Mouse (Mus musculus): Measurements from ENCODE around the gene Ltbp2. TPM values are rescaled to one million over a fixed set of nuclear protein-coding genes. Genes with fewer than 3 reads are reported as not detected.
A peak's percentile ranks its signal among the peaks of the same experiment; 100 is the strongest.

The Ltbp2 gene
- polyA plus RNA-seq, 1 experiment from 2014 or later = 0.17 TPM

DNA sequence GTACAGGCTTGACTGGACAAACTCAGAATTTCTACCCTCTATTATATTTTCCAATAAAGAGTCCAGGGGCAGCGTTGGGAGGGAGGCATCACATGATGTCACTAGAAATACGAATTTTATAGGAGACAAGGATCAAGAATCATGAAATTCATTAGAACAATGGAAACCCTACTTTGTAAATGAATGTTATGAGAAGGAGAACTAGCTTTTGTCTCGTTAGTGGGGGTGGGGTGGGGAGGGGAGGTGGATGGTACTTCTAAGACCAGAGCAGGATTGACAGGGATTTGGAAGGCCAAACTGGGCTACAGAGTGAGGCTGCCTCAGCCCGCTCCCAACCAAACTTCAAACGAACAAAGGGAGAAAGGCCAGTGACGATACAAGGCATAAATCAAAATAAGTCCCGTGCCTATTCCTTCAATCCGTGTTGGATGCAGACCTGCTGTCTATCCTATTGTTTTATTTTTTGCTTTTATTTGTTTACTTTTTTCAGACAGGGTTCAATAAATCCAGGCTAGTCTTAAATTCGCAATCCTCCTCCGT lies 104.3 kb downstream of the Ltbp2 start:
- no peaks in the 10 kb centered on the region for H3K27me3 ChIP-seq (ENCODE audit: control insufficient read depth, insufficient read depth, low read length)
- peak overlapping the region; percentile 78 for H3K4me3 ChIP-seq (ENCODE audit: low read depth, low read length)
- DNase-seq (ENCODE audit: low spot score) (peak; percentile 48), ATAC-seq (ENCODE audit: insufficient read depth, low FRiP score, low TSS enrichment) (no peak)
- WGBS = 7% methylated on average over 10 of the region's 10 CpGs
- peak overlapping the region; percentile 85 for H3K9ac ChIP-seq (ENCODE audit: low read length)
- peak overlapping the region; percentile 84 for H3K27ac ChIP-seq (ENCODE audit: low read depth, low read length)
- peaks cover 3% of the 10 kb centered on the region for H3K36me3 ChIP-seq (ENCODE audit: control insufficient read depth, insufficient read depth, low read length)
- no peaks in the 10 kb centered on the region for H3K9me3 ChIP-seq (ENCODE audit: control insufficient read depth, low read length)
- H3K4me2 ChIP-seq (ENCODE audit: low read depth) = peak overlapping the region; percentile 66
- peaks cover 17% of the 10 kb centered on the region for H3K4me1 ChIP-seq (ENCODE audit: control insufficient read depth, insufficient read depth, low read length)

DNA sequence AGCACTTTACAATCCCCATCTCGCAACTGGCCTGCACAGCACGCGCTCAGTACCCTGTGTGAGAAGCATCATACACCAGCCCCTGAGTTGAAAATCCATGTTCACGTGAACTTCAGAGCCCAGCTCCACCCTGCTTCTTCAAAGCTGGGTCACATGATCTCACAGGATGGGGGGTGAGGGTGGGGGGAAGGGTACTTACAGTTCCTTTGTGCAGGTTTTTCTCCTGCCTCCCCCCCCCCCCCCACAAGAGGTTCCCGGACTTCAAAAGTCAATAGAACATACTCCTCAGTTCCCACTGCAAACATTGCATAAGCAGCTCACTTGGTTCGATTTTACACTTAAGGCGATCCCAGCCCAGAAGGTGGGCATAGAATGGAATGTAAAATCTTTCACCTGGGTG lies 106.7 kb downstream of the Ltbp2 start:
- H3K27me3 ChIP-seq (ENCODE audit: control insufficient read depth, insufficient read depth, low read length) = no peaks in the 10 kb centered on the region
- H3K27ac ChIP-seq (ENCODE audit: low read depth, low read length) = no peak overlapping the region
- WGBS = 90% methylated on average over 7 of the region's 7 CpGs
- no peak overlapping the region for H3K9ac ChIP-seq (ENCODE audit: low read length)
- ATAC-seq (ENCODE audit: insufficient read depth, low FRiP score, low TSS enrichment) (no peak), DNase-seq (ENCODE audit: low spot score) (no peak)
- H3K4me3 ChIP-seq (ENCODE audit: low read depth, low read length) = no peak overlapping the region
- H3K4me1 ChIP-seq (ENCODE audit: control insufficient read depth, insufficient read depth, low read length) = peaks cover 17% of the 10 kb centered on the region
- H3K4me2 ChIP-seq (ENCODE audit: low read depth) = no peak overlapping the region
- no peaks in the 10 kb centered on the region for H3K9me3 ChIP-seq (ENCODE audit: control insufficient read depth, low read length)
- H3K36me3 ChIP-seq (ENCODE audit: control insufficient read depth, insufficient read depth, low read length) = peaks cover 5% of the 10 kb centered on the region

DNA sequence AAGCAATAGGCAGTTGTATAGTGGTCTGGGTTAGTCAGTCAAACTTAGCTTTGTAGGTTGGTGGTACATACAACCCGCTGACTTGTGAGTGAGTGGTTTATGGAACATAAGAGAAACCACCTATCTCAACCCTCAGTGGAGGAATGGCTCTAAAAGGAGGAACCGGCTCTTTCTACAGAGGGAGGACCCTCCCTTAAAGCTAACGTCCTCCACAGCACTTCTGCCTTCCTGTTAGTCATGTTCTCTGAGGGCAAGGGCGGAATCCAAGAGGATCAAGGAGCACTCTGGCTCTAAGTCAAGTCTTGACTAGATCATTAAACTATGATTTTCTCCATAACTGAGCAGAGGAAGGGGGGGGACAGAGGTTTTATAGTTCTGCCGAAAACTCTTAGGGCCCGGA lies 108.8 kb downstream of the Ltbp2 start:
- no peak overlapping the region for H3K4me2 ChIP-seq (ENCODE audit: low read depth)
- H3K4me1 ChIP-seq (ENCODE audit: control insufficient read depth, insufficient read depth, low read length) = peaks cover 10% of the 10 kb centered on the region
- H3K27ac ChIP-seq (ENCODE audit: low read depth, low read length) = no peak overlapping the region
- whole genome bisulfite sequencing = 96% methylated on average over 6 of the region's 6 CpGs
- H3K36me3 ChIP-seq (ENCODE audit: control insufficient read depth, insufficient read depth, low read length) = peaks cover 13% of the 10 kb centered on the region
- H3K9ac ChIP-seq (ENCODE audit: low read length) = no peak overlapping the region
- DNase-seq (ENCODE audit: low spot score) = no peak
- H3K4me3 ChIP-seq (ENCODE audit: low read depth, low read length) = no peak overlapping the region
- ATAC-seq (ENCODE audit: insufficient read depth, low FRiP score, low TSS enrichment) = no peak
- no peaks in the 10 kb centered on the region for H3K9me3 ChIP-seq (ENCODE audit: control insufficient read depth, low read length)
- H3K27me3 ChIP-seq (ENCODE audit: control insufficient read depth, insufficient read depth, low read length) = no peaks in the 10 kb centered on the region

DNA sequence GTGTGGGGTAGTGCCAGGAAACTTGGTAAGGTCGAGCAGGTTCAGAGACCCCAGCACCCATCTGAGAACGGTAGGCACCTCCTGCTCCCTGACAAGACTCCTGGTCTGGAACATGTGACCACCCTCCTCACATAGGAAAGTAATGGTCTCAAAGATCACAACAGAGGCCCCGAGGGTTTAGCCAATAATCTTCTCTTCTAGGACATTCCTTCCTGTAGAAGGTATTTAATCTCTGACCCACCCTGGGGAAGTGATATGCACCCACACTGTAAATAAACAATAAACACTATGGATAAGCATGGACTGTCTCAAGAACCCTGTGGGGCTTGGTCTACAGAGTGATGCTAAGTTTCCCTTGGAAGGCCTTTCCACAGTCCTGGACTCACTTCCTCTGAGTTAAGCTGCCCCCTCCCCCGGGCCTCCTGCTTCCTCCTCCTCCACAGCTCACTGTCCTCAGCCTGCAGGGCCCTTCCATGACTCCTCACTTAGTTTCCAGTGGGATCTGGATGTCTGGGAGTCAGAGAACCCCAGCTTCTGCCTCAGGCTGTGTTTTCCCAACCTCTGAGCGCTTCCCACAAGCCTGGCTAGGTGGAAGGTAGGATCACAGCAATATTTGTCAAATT lies 110.1 kb downstream of the Ltbp2 start:
- Histone ChIP-seq H3K27ac (ENCODE audit: low read depth, low read length) (no peak overlapping the region), H3K9ac (ENCODE audit: low read length) (no peak overlapping the region), H3K4me2 (ENCODE audit: low read depth) (no peak overlapping the region), H3K27me3 (ENCODE audit: control insufficient read depth, insufficient read depth, low read length) (no peaks in the 10 kb centered on the region), H3K4me1 (ENCODE audit: control insufficient read depth, insufficient read depth, low read length) (peaks cover 4% of the 10 kb centered on the region; the same call in 1 of the 2 replicates), H3K36me3 (ENCODE audit: control insufficient read depth, insufficient read depth, low read length) (peaks cover 13% of the 10 kb centered on the region), H3K4me3 (ENCODE audit: low read depth, low read length) (no peak overlapping the region), H3K9me3 (ENCODE audit: control insufficient read depth, low read length) (no peaks in the 10 kb centered on the region)
- DNase-seq (ENCODE audit: low spot score) (no peak), ATAC-seq (ENCODE audit: insufficient read depth, low FRiP score, low TSS enrichment) (no peak)
- 82% methylated on average over 5 of the region's 5 CpGs for WGBS

DNA sequence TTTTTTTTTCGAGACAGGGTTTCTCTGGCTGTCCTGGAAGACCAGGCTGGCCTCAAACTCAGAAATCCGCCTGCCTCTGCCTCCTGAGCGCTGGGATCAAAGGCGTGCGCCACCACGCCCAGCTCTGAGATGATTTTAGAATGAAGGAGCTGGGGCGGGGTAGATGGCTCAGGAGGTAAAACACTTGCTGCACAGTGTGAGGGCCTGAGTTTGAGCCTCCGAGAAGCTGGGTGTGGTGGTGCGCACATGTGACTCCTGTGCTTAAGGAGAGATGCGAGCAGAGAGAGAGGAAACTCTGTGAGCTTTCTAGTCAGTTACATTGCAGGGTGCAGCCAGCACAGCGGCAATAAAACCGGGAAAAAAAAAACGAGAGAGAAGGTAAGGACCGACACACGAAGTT lies 110.8 kb downstream of the Ltbp2 start:
- H3K27ac ChIP-seq (ENCODE audit: low read depth, low read length) = no peak overlapping the region
- H3K36me3 ChIP-seq (ENCODE audit: control insufficient read depth, insufficient read depth, low read length) = peaks cover 13% of the 10 kb centered on the region
- no peaks in the 10 kb centered on the region for H3K4me1 ChIP-seq (ENCODE audit: control insufficient read depth, insufficient read depth, low read length)
- H3K9me3 ChIP-seq (ENCODE audit: control insufficient read depth, low read length) = no peaks in the 10 kb centered on the region
- DNase-seq (ENCODE audit: low spot score) (no peak), ATAC-seq (ENCODE audit: insufficient read depth, low FRiP score, low TSS enrichment) (no peak)
- WGBS = 92% methylated on average over 15 of the region's 15 CpGs
- no peak overlapping the region for H3K9ac ChIP-seq (ENCODE audit: low read length)
- no peaks in the 10 kb centered on the region for H3K27me3 ChIP-seq (ENCODE audit: control insufficient read depth, insufficient read depth, low read length)
- H3K4me2 ChIP-seq (ENCODE audit: low read depth) = no peak overlapping the region
- H3K4me3 ChIP-seq (ENCODE audit: low read depth, low read length) = no peak overlapping the region

DNA sequence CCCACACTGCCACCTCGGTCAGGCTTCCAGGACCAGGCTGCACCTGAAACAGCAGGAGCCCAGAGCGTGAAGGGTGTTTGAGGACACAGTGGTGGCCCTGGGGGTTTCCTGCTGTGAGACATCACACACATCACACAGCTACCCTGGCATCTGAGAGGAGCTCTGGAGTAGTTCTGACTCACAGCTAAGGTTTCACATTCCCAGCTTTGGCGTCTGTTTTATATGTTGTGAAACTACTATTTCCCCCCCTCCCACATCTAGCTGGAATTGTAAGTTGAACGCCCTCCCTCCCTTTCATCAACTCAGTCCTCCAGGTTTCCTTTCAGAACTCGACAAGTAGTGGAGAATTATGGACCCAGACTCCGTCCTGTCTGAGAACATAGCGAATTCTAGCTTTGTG lies 111.6 kb downstream of the Ltbp2 start:
- 78% methylated on average over 7 of the region's 7 CpGs for WGBS

DNA sequence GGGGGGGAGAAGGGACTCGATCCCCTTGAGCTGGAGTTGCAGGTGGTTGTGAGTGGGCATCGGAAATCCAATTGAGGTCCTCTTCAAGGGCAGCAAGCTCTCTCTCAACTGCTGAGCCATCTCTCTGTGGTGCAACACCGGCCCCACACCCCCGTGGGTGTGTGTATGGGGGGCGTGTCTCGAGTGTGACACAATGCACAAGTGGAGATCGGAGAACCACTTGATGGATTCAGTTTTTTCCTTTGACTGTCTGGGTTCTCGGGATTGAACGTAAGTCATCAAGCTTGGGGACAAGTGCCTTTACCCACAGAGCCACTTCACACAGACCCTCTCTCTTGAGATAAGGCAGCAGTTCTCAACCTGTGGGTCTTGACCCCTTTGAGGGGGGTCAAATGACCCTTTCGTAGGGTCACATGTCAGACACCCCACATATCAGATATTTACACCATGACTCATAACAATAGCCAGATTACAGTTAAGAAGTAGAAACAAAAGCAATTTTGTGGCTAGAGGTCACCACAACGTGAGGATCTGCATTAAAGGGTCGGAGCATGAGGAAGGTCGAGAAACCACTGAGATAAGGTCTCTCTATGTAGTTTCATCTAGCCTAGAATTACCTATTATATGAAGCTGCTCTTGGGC lies 112.6 kb downstream of the Ltbp2 start:
- no peak overlapping the region for H3K4me3 ChIP-seq (ENCODE audit: low read depth, low read length)
- H3K9me3 ChIP-seq (ENCODE audit: control insufficient read depth, low read length) = no peaks in the 10 kb centered on the region
- H3K27me3 ChIP-seq (ENCODE audit: control insufficient read depth, insufficient read depth, low read length) = no peaks in the 10 kb centered on the region
- H3K27ac ChIP-seq (ENCODE audit: low read depth, low read length) = no peak overlapping the region
- no peak overlapping the region for H3K9ac ChIP-seq (ENCODE audit: low read length)
- DNase-seq (ENCODE audit: low spot score) (no peak), ATAC-seq (ENCODE audit: insufficient read depth, low FRiP score, low TSS enrichment) (no peak)
- no peak overlapping the region for H3K4me2 ChIP-seq (ENCODE audit: low read depth)
- no peaks in the 10 kb centered on the region for H3K4me1 ChIP-seq (ENCODE audit: control insufficient read depth, insufficient read depth, low read length)
- peaks cover 12% of the 10 kb centered on the region for H3K36me3 ChIP-seq (ENCODE audit: control insufficient read depth, insufficient read depth, low read length)
- 93% methylated on average over 13 of the region's 13 CpGs for WGBS

More for the DNA sequence above, 111.6 kb downstream of the Ltbp2 start:
- H3K4me3 ChIP-seq (ENCODE audit: low read depth, low read length) = no peak overlapping the region
- no peaks in the 10 kb centered on the region for H3K27me3 ChIP-seq (ENCODE audit: control insufficient read depth, insufficient read depth, low read length)
- no peaks in the 10 kb centered on the region for H3K4me1 ChIP-seq (ENCODE audit: control insufficient read depth, insufficient read depth, low read length)
- ATAC-seq (ENCODE audit: insufficient read depth, low FRiP score, low TSS enrichment) (no peak), DNase-seq (ENCODE audit: low spot score) (no peak)
- peaks cover 15% of the 10 kb centered on the region for H3K36me3 ChIP-seq (ENCODE audit: control insufficient read depth, insufficient read depth, low read length)
- no peak overlapping the region for H3K4me2 ChIP-seq (ENCODE audit: low read depth)
- H3K9me3 ChIP-seq (ENCODE audit: control insufficient read depth, low read length) = no peaks in the 10 kb centered on the region
- H3K27ac ChIP-seq (ENCODE audit: low read depth, low read length) = no peak overlapping the region
- H3K9ac ChIP-seq (ENCODE audit: low read length) = no peak overlapping the region

DNA sequence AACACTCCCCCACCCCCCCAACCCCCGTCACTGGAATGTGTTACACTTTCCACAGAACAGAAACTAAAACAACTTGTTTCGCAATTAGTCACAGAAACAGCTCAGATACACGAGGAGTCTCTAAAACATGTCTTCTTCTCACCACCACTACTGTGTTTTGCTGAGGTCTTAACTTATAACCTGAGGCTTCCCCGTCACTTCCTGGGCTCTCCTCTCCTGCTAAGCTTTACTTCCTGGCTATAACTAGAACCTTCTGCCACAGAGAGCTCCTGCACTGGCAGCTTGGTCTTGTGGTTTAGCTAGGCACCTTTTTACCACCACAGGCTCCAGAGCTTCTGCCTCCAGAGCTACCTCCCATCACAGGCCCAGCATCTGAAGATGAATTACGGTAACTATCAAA lies 113.8 kb downstream of the Ltbp2 start:
- H3K4me1 ChIP-seq (ENCODE audit: control insufficient read depth, insufficient read depth, low read length) = no peaks in the 10 kb centered on the region
- no peaks in the 10 kb centered on the region for H3K9me3 ChIP-seq (ENCODE audit: control insufficient read depth, low read length)
- H3K27me3 ChIP-seq (ENCODE audit: control insufficient read depth, insufficient read depth, low read length) = no peaks in the 10 kb centered on the region
- no peak overlapping the region for H3K9ac ChIP-seq (ENCODE audit: low read length)
- H3K4me3 ChIP-seq (ENCODE audit: low read depth, low read length) = no peak overlapping the region
- no peak for ATAC-seq (ENCODE audit: insufficient read depth, low FRiP score, low TSS enrichment)
- no peak for DNase-seq (ENCODE audit: low spot score)
- 89% methylated on average over 5 of the region's 5 CpGs for WGBS
- H3K36me3 ChIP-seq (ENCODE audit: control insufficient read depth, insufficient read depth, low read length) = peaks cover 12% of the 10 kb centered on the region
- no peak overlapping the region for H3K27ac ChIP-seq (ENCODE audit: low read depth, low read length)
- no peak overlapping the region for H3K4me2 ChIP-seq (ENCODE audit: low read depth)

DNA sequence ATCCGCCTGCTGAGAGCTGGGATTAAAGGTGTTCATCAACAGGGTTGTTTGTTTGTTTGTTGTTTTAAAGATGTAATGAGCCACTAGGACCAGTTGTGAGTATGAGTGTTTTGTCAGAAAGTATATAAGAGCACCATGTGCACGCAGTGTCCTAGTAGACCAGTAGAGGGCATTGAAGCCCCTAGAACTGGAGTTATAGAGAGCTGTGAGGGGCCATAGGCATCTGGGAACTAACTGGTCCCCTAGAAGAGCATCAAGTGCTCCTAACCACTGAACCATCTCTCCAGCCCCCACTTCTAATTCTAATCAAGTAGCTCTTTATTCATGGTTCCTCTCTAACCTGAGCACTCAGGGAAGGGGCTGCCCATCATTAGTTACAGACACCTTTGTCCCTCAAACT lies 117.3 kb downstream of the Ltbp2 start:
- no peak for ATAC-seq (ENCODE audit: insufficient read depth, low FRiP score, low TSS enrichment)
- H3K4me3 ChIP-seq (ENCODE audit: low read depth, low read length) = no peak overlapping the region
- H3K9me3 ChIP-seq (ENCODE audit: control insufficient read depth, low read length) = no peaks in the 10 kb centered on the region
- no peaks in the 10 kb centered on the region for H3K27me3 ChIP-seq (ENCODE audit: control insufficient read depth, insufficient read depth, low read length)
- WGBS = 79% methylated on average over 2 of the region's 2 CpGs
- peak; percentile 40 for DNase-seq (ENCODE audit: low spot score)
- peaks cover 10% of the 10 kb centered on the region for H3K36me3 ChIP-seq (ENCODE audit: control insufficient read depth, insufficient read depth, low read length)
- no peak overlapping the region for H3K4me2 ChIP-seq (ENCODE audit: low read depth)
- H3K27ac ChIP-seq (ENCODE audit: low read depth, low read length) = no peak overlapping the region
- H3K9ac ChIP-seq (ENCODE audit: low read length) = no peak overlapping the region
- H3K4me1 ChIP-seq (ENCODE audit: control insufficient read depth, insufficient read depth, low read length) = peaks cover 6% of the 10 kb centered on the region; the same call in 1 of the 2 replicates
